30 mouse cellular contexts compared by ENCODE assay signal in genomic region chr4:133244289-133244688, GRCm38 (mm10). TPM values are rescaled to one million over a fixed set of nuclear protein-coding genes. Genes with fewer than 3 reads are reported as not detected.
A peak's percentile ranks its signal among the peaks of the same experiment; 100 is the strongest.
DNase-seq lines count a peak whose midpoint lies in the region; ATAC-seq and TF ChIP-seq lines count a peak whose summit lies in the region.
"Had no signal": no experiment of that assay in that cellular context is flagged by ENCODE, and none has a peak within 500 bp of the region (broad histone marks: within the 10 kb centered on the region; RNA-seq: fewer than 3 reads in every experiment).

No protein-coding gene starts in this region.

- peaks cover 66% of the 10 kb centered on the region for H3K36me3 ChIP-seq in G1E (replicated peaks)
- H3K36me3 ChIP-seq in liver, embryonic 14.5 days (replicated peaks; ENCODE audit: control insufficient read depth, insufficient read depth, low read depth), result no peaks in the 10 kb centered on the region
- H3K36me3 ChIP-seq: embryonic facial prominence, embryonic 12.5 days; embryonic facial prominence, embryonic 15.5 days; forebrain, embryonic 12.5 days; forebrain, embryonic 15.5 days; heart, embryonic 10.5 days; heart, embryonic 13.5 days had no signal

- WGBS in liver, embryonic 14.5 days (ENCODE audit: insufficient replicate concordance), result 10% methylated on average over 1 of the region's 1 CpGs

- no peak for ATAC-seq in G1E (ENCODE audit: extremely low read depth, insufficient number of reproducible peaks, low FRiP score, poor library complexity, severe bottlenecking)
- ATAC-seq in common myeloid progenitor, adult 5-6 weeks (replicated peaks; ENCODE audit: low read depth, poor library complexity, severe bottlenecking), result peak; percentile 27
- no peak for ATAC-seq in liver, embryonic 14.5 days (ENCODE audit: insufficient read depth)
- ATAC-seq: activated CD4-positive, CD25-positive, alpha-beta regulatory T cell, adult 4 months; forebrain, embryonic 15.5 days; hindbrain, postnatal 0 days; inflammation-experienced regulatory T-cells, adult 6 months had no signal

- H3K9me3 ChIP-seq in G1E (replicated peaks), result no peaks in the 10 kb centered on the region
- H3K9me3 ChIP-seq in liver, embryonic 14.5 days (ENCODE audit: control insufficient read depth, low read length), result no peaks in the 10 kb centered on the region
- H3K9me3 ChIP-seq: embryonic facial prominence, embryonic 12.5 days; embryonic facial prominence, embryonic 15.5 days; forebrain, embryonic 12.5 days; forebrain, embryonic 15.5 days; heart, embryonic 10.5 days; heart, embryonic 13.5 days had no signal

- no peak overlapping the region; the same call in 1 of the 2 replicates for H3K4me3 ChIP-seq in G1E (ENCODE audit: low read depth, low read length)
- H3K4me3 ChIP-seq in liver, embryonic 14.5 days (ENCODE audit: insufficient read depth in 1 of 2, low read depth in 2 of 2, low read length in 2 of 2), result no peak overlapping the region
- H3K4me3 ChIP-seq: embryonic facial prominence, embryonic 12.5 days; embryonic facial prominence, embryonic 15.5 days; erythroblast, embryonic 14.5 days; forebrain, embryonic 12.5 days; forebrain, embryonic 15.5 days; heart, embryonic 10.5 days; heart, embryonic 13.5 days had no signal

- peak; percentile 65 for TF ChIP-seq EP300 in liver, embryonic 14.5 days (IDR thresholded peaks at IDR 0.05; ENCODE audit: low read depth)

- no peak overlapping the region for H3K27ac ChIP-seq in liver, embryonic 14.5 days
- H3K27ac ChIP-seq: embryonic facial prominence, embryonic 12.5 days; embryonic facial prominence, embryonic 15.5 days; forebrain, embryonic 12.5 days; forebrain, embryonic 15.5 days; heart, embryonic 13.5 days; hindbrain, embryonic 14.5 days; hindbrain, postnatal 0 days had no signal

- DNase-seq in 416B (ENCODE audit: low read depth) (peak; percentile 91), G1E (ENCODE audit: low spot score) (peak; percentile 43)
- peak in 1 of 3 experiments; percentile 41 for DNase-seq in liver, embryonic 14.5 days (ENCODE audit: low read depth in 3 of 3, low spot score in 3 of 3)
- DNase-seq in urinary bladder, postnatal 14 days (ENCODE audit: low spot score), result no peak
- DNase-seq in kidney, postnatal 36 days, result no peak
- DNase-seq in layer of hippocampus, adult 9-10 months (ENCODE audit: low spot score), result no peak
- DNase-seq: adrenal gland, adult 8-10 months; adrenal gland, postnatal 25 days; cerebellum, adult 11-12 months; cerebellum, adult 8-10 months; cerebellum, postnatal 10 days; cerebellum, postnatal 36 days; gastrocnemius, postnatal 25 days; heart, adult 18-20 months; heart, postnatal 14 days; heart, postnatal 4 days had no signal

- TF ChIP-seq CTCF in G1E (IDR thresholded peaks at IDR 0.05; ENCODE audit: low read depth, low read length), result no peak
- TF ChIP-seq CTCF in liver, embryonic 14.5 days (IDR thresholded peaks at IDR 0.05; ENCODE audit: low read depth), result no peak

- H3K4me2 ChIP-seq in liver, embryonic 14.5 days (ENCODE audit: low read depth), result no peak overlapping the region
- H3K4me2 ChIP-seq: embryonic facial prominence, embryonic 12.5 days; embryonic facial prominence, embryonic 15.5 days; forebrain, embryonic 12.5 days; forebrain, embryonic 15.5 days; heart, embryonic 13.5 days; hindbrain, embryonic 14.5 days had no signal

- H3K9ac ChIP-seq in liver, embryonic 14.5 days (replicated peaks), result no peak overlapping the region
- H3K9ac ChIP-seq: embryonic facial prominence, embryonic 12.5 days; embryonic facial prominence, embryonic 15.5 days; forebrain, embryonic 12.5 days; forebrain, embryonic 15.5 days; hindbrain, embryonic 14.5 days had no signal

- no peaks in the 10 kb centered on the region for H3K27me3 ChIP-seq in G1E (ENCODE audit: insufficient read depth, low read length)
- peaks cover 6% of the 10 kb centered on the region for H3K27me3 ChIP-seq in liver, embryonic 14.5 days (ENCODE audit: control insufficient read depth, insufficient read depth, low read length)

- H3K4me1 ChIP-seq in G1E (ENCODE audit: insufficient read depth, low read depth, low read length), result peaks cover 87% of the 10 kb centered on the region
- peaks cover 43 to 46% of the 10 kb centered on the region in 2 experiments for H3K4me1 ChIP-seq in liver, embryonic 14.5 days (replicated peaks; ENCODE audit: control insufficient read depth in 2 of 2, insufficient read depth in 2 of 2, low read length in 1 of 2)

RNA-seq across cellular contexts. Expression of gene Map3k6, which starts 3.7 kb away (rescaled TPM):
- total RNA-seq in G1E (2014; fragmentation: Nextera tagmentation) (20.9 and 28.4 TPM in 2 replicates), G1E (2017) (27.6 and 29.2 TPM in 2 replicates)
- polyA plus RNA-seq in G1E (2012), result 85.3 and 87.2 TPM in 2 replicates
- total RNA-seq in common myeloid progenitor, adult 5-6 weeks (2017), result 4.9 and 7.2 TPM in 2 replicates
- 2.0 and 2.4 TPM in 2 replicates for polyA plus RNA-seq in liver, embryonic 14.5 days (2012; rRNA removed)
- 1.2 and 1.5 TPM in 2 replicates for polyA plus RNA-seq in liver, embryonic 14.5 days (2014; fragmentation: Nextera tagmentation; extraction: Ambion mirVana)

RNA-seq across cellular contexts. Expression of gene Sytl1, which starts 18.6 kb away (rescaled TPM):
- total RNA-seq in G1E (2014; fragmentation: Nextera tagmentation), result 1.2 and 2.5 TPM in 2 replicates
- 0.05 and 0.35 TPM in 2 replicates for total RNA-seq in G1E (2017)
- 1.4 and 1.7 TPM in 2 replicates for polyA plus RNA-seq in G1E (2012)
- total RNA-seq in common myeloid progenitor, adult 5-6 weeks (2017), result 0.87 and 3.0 TPM in 2 replicates
- polyA plus RNA-seq in liver, embryonic 14.5 days (2012; rRNA removed), result 0.52 and 0.56 TPM in 2 replicates
- polyA plus RNA-seq in liver, embryonic 14.5 days (2014; fragmentation: Nextera tagmentation; extraction: Ambion mirVana), result 0.48 and 0.80 TPM in 2 replicates

RNA-seq across cellular contexts. Expression of gene Gpr3, which starts 32.0 kb away (rescaled TPM):
- total RNA-seq in G1E (2014; fragmentation: Nextera tagmentation), result 0.58 TPM in 1 of 2 replicates, not detected in the other
- 0.06 and 0.16 TPM in 2 replicates for total RNA-seq in G1E (2017)
- polyA plus RNA-seq in G1E (2012), result 0.02 and 0.10 TPM in 2 replicates
- total RNA-seq in common myeloid progenitor, adult 5-6 weeks (2017), result not detected in 2 replicates
- 0.02 TPM in 1 of 2 replicates, not detected in the other for polyA plus RNA-seq in liver, embryonic 14.5 days (2012; rRNA removed)
- polyA plus RNA-seq in liver, embryonic 14.5 days (2014; fragmentation: Nextera tagmentation; extraction: Ambion mirVana), result not detected in 2 replicates
- total RNA-seq: adrenal gland, postnatal 25 days; gastrocnemius, adult 8-10 months; gastrocnemius, postnatal 25 days; heart, adult 18-20 months had no signal
- polyA plus RNA-seq: activated CD4-positive, CD25-positive, alpha-beta regulatory T cell, adult 4 months; embryonic facial prominence, embryonic 12.5 days; erythroblast, embryonic 14.5 days; inflammation-experienced regulatory T-cells, adult 6 months had no signal

RNA-seq across cellular contexts. Expression of gene Cd164l2, which starts 32.4 kb away (rescaled TPM):
- total RNA-seq in G1E (2014; fragmentation: Nextera tagmentation), result not detected in 2 replicates
- not detected in 2 replicates for total RNA-seq in G1E (2017)
- polyA plus RNA-seq in G1E (2012), result not detected in 2 replicates
- total RNA-seq in common myeloid progenitor, adult 5-6 weeks (2017), result not detected in 2 replicates
- 0.05 and 0.06 TPM in 2 replicates for polyA plus RNA-seq in liver, embryonic 14.5 days (2012; rRNA removed)
- polyA plus RNA-seq in liver, embryonic 14.5 days (2014; fragmentation: Nextera tagmentation; extraction: Ambion mirVana), result not detected in 2 replicates
- total RNA-seq: gastrocnemius, postnatal 25 days; heart, adult 18-20 months; heart, postnatal 14 days; heart, postnatal 4 days had no signal
- polyA plus RNA-seq: activated CD4-positive, CD25-positive, alpha-beta regulatory T cell, adult 4 months; erythroblast, embryonic 14.5 days; heart, embryonic 16.5 days; inflammation-experienced regulatory T-cells, adult 6 months had no signal

RNA-seq across cellular contexts. Expression of gene Tmem222, which starts 33.3 kb away (rescaled TPM):
- total RNA-seq in G1E (2014; fragmentation: Nextera tagmentation), result 33.5 and 34.3 TPM in 2 replicates
- total RNA-seq in G1E (2017), result 25.2 and 30.3 TPM in 2 replicates
- polyA plus RNA-seq in G1E (2012), result 30.3 and 30.8 TPM in 2 replicates
- total RNA-seq in common myeloid progenitor, adult 5-6 weeks (2017), result 20.4 and 21.7 TPM in 2 replicates
- polyA plus RNA-seq in liver, embryonic 14.5 days (2012; rRNA removed), result 31.6 and 35.3 TPM in 2 replicates
- 36.4 and 38.7 TPM in 2 replicates for polyA plus RNA-seq in liver, embryonic 14.5 days (2014; fragmentation: Nextera tagmentation; extraction: Ambion mirVana)

Comparison
In these comparisons a context has a peak if more than half of its experiments do, and no peak if none do; other contexts are left out.
1. DNase-seq: peak in 416B (single experiment) and G1E (single experiment); none in urinary bladder, postnatal 14 days (single experiment), kidney, postnatal 36 days (0 of 2) and layer of hippocampus, adult 9-10 months (single experiment).